Mouse (Mus musculus): Measurements from ENCODE around the gene Olfr591.
A peak's percentile ranks its signal among the peaks of the same experiment; 100 is the strongest.
"Not testable (repeated sequence)": the region's sequence is repeated elsewhere in the genome, so short reads cannot be mapped to it uniquely, and the experiment has no call there.

The Olfr591 gene

GRCm38 (mm10) chr7:103178240-103178639 lies at the start of gene Olfr591:
TSS of gene Olfr591 (minus strand) at chr7:103178340.
- DNase-seq (ENCODE audit: low read depth, low spot score) = no peak

- no peak for DNase-seq (ENCODE audit: low read depth, low spot score)
These were observed 38.6 kb upstream of the Olfr591 start, which contains the start of gene Olfr594 for GRCm38 (mm10) chr7:103216696-103217095. TSS of gene Olfr594 (plus strand) at chr7:103216996.

- not testable (repeated sequence) for DNase-seq (ENCODE audit: low read depth, low spot score)
These were observed 33.9 kb upstream of the Olfr591 start for GRCm38 (mm10) chr7:103212050-103212449.

- no peak for DNase-seq (ENCODE audit: low read depth, low spot score)
These were observed 33.4 kb upstream of the Olfr591 start, which contains the start of gene Olfr593 for GRCm38 (mm10) chr7:103211562-103211961. TSS of gene Olfr593 (plus strand) at chr7:103211862.

- DNase-seq (ENCODE audit: low read depth, low spot score) = not testable (repeated sequence)
These were observed 6.4 kb upstream of the Olfr591 start, which contains the start of gene Olfr592 for GRCm38 (mm10) chr7:103184503-103184902. TSS of gene Olfr592 (plus strand) at chr7:103184803.

- no peak for DNase-seq (ENCODE audit: low read depth, low spot score)
These were observed 8.4 kb downstream of the Olfr591 start for GRCm38 (mm10) chr7:103169697-103170096.

GRCm38 (mm10) chr7:103156256-103156655 lies 21.9 kb downstream of the Olfr591 start, which contains the start of gene Olfr589:
TSS of gene Olfr589 (minus strand) at chr7:103156356.
- no peak for DNase-seq (ENCODE audit: low read depth, low spot score)

GRCm38 (mm10) chr7:103140579-103140978 lies 37.6 kb downstream of the Olfr591 start, which contains the start of gene Olfr588-ps1:
TSS of gene Olfr588-ps1 (plus strand) at chr7:103140879.
- no peak for DNase-seq (ENCODE audit: low read depth, low spot score)

- DNase-seq (ENCODE audit: low read depth, low spot score) = no peak
These were observed 52.6 kb downstream of the Olfr591 start, which contains the start of gene Olfr586 for GRCm38 (mm10) chr7:103125538-103125937. TSS of gene Olfr586 (minus strand) at chr7:103125638.

- peak; percentile 12 for DNase-seq (ENCODE audit: low read depth, low spot score)
These were observed 58.7 kb downstream of the Olfr591 start for GRCm38 (mm10) chr7:103119406-103119805.

Measured in R1 (cell line).